Mouse (Mus musculus): Measurements from ENCODE around the gene Dpy19l3. TPM values are rescaled to one million over a fixed set of nuclear protein-coding genes. Genes with fewer than 3 reads are reported as not detected.
A peak's percentile ranks its signal among the peaks of the same experiment; 100 is the strongest.

Gene Dpy19l3
- total RNA-seq (2021) = 10 to 100 TPM; 51.0 to 57.2 TPM
- long read RNA-seq, experiment 1, partial matches to known transcripts = 3 of 3 reads
- long read RNA-seq, experiment 1, other reads (novel, unspliced or antisense) = 0 of 3 reads
- long read RNA-seq, experiment 2, full-length matches to known transcripts = 3 of 24 reads
- long read RNA-seq, experiment 2, partial matches to known transcripts = 14 of 24 reads
- long read RNA-seq, experiment 2, other reads (novel, unspliced or antisense) = 7 of 24 reads

- peak; percentile 92 to 94 for DNase-seq (ENCODE audit: low spot score in 2 of 2)
Observed at GRCm38 (mm10) chr7:35754033-35754885, at the start of gene Dpy19l3. Gene Dpy19l3, minus strand, starts transcription at chr7:35754454.

- peak; percentile 89 to 90 for DNase-seq (ENCODE audit: low spot score in 2 of 2)
Observed at GRCm38 (mm10) chr7:35802906-35803595, 48.8 kb upstream of the Dpy19l3 start, which contains the start of gene Zfp507. Gene Zfp507, minus strand, starts transcription at chr7:35803003.

GRCm38 (mm10) chr7:35802201-35802905 lies 48.1 kb upstream of the Dpy19l3 start:
- no peak for DNase-seq (ENCODE audit: low spot score in 2 of 2)

GRCm38 (mm10) chr7:35796123-35796522 lies 41.9 kb upstream of the Dpy19l3 start:
- no peak for DNase-seq (ENCODE audit: low spot score in 2 of 2)

GRCm38 (mm10) chr7:35794145-35794664 lies 40.0 kb upstream of the Dpy19l3 start:
- DNase-seq (ENCODE audit: low spot score in 2 of 2) = no peak

GRCm38 (mm10) chr7:35792150-35792848 lies 38.0 kb upstream of the Dpy19l3 start:
- DNase-seq (ENCODE audit: low spot score in 2 of 2) = no peak

- DNase-seq (ENCODE audit: low spot score in 2 of 2) = no peak
Observed at GRCm38 (mm10) chr7:35790926-35791325, 36.7 kb upstream of the Dpy19l3 start.

- DNase-seq (ENCODE audit: low spot score in 2 of 2) = no peak
Observed at GRCm38 (mm10) chr7:35790201-35790600, 35.9 kb upstream of the Dpy19l3 start.

- DNase-seq (ENCODE audit: low spot score in 2 of 2) = no peak
Observed at GRCm38 (mm10) chr7:35785579-35785978, 31.3 kb upstream of the Dpy19l3 start.

- no peak for DNase-seq (ENCODE audit: low spot score in 2 of 2)
Observed at GRCm38 (mm10) chr7:35782252-35782651, 28.0 kb upstream of the Dpy19l3 start.

GRCm38 (mm10) chr7:35774127-35774526 lies 19.9 kb upstream of the Dpy19l3 start:
- no peak for DNase-seq (ENCODE audit: low spot score in 2 of 2)

- DNase-seq (ENCODE audit: low spot score in 2 of 2) = no peak
Observed at GRCm38 (mm10) chr7:35772347-35772746, 18.1 kb upstream of the Dpy19l3 start.

GRCm38 (mm10) chr7:35771106-35771505 lies 16.9 kb upstream of the Dpy19l3 start:
- no peak for DNase-seq (ENCODE audit: low spot score in 2 of 2)

- no peak for DNase-seq (ENCODE audit: low spot score in 2 of 2)
Observed at GRCm38 (mm10) chr7:35770122-35770521, 15.9 kb upstream of the Dpy19l3 start.

- no peak for DNase-seq (ENCODE audit: low spot score in 2 of 2)
Observed at GRCm38 (mm10) chr7:35764461-35764860, 10.2 kb upstream of the Dpy19l3 start.

GRCm38 (mm10) chr7:35761801-35762200 lies 7.5 kb upstream of the Dpy19l3 start:
- DNase-seq (ENCODE audit: low spot score in 2 of 2) = no peak

- DNase-seq (ENCODE audit: low spot score in 2 of 2) = no peak
Observed at GRCm38 (mm10) chr7:35759602-35760001, 5.3 kb upstream of the Dpy19l3 start.

GRCm38 (mm10) chr7:35756510-35757440 lies 2.5 kb upstream of the Dpy19l3 start:
- no peak for DNase-seq (ENCODE audit: low spot score in 2 of 2)

GRCm38 (mm10) chr7:35754886-35755168 lies 573 bp upstream of the Dpy19l3 start:
- DNase-seq (ENCODE audit: low spot score in 2 of 2) = no peak

Data from adrenal gland, adult 18-20 months (tissue).